Mouse (Mus musculus) cerebellum, adult 2 months (tissue): ENCODE data around the gene Tgtp1. TPM values are rescaled to one million over a fixed set of nuclear protein-coding genes. Genes with fewer than 3 reads are reported as not detected.
"Not testable (repeated sequence)": the region's sequence is repeated elsewhere in the genome, so short reads cannot be mapped to it uniquely, and the experiment has no call there.

Experiments used
- DNase-seq, 2 experiments: peaks; one replicate each; pipeline ENCODE4 v3.0.0; 2021
- H3K27ac ChIP-seq: fragments of 200-500 bp; 2 replicates; pipeline ENCODE4 v1.5.1; 2012; ENCODE audit warnings: low read length, control low read depth, inconsistent platforms; ENCODE audit not compliant: insufficient read depth
- H3K27me3 ChIP-seq: fragments of 200-500 bp; 2 replicates; pipeline ENCODE4 v1.6.1; 2012; ENCODE audit warnings: inconsistent platforms, mild to moderate bottlenecking, low read length, moderate library complexity; ENCODE audit not compliant: control insufficient read depth, insufficient read depth
- H3K4me1 ChIP-seq: fragments of 200-500 bp; 2 replicates; pipeline ENCODE4 v1.6.1; 2011; ENCODE audit warnings: low read length; ENCODE audit not compliant: control insufficient read depth, insufficient read depth
- H3K4me3 ChIP-seq: fragments of 200-500 bp; replicated peaks from 2 replicates; pipeline ENCODE3; 2011; ENCODE audit warnings: mild to moderate bottlenecking, low read depth, low read length, control low read depth; ENCODE audit not compliant: insufficient read depth
- WGBS: fragments of 180-500 bp; shearing (Covaris S2); methylation state at CpG from one replicate; pipeline ENCODE4 v1.1.7; 2018; 5-methylcytosine and 5-hydroxymethylcytosine counted together
- polyA plus RNA-seq: library from polyadenylated mRNA; depleted of rRNA; stranded (reverse); fragments of >200 nt; gene quantifications from 2 replicates; pipeline ENCODE4 v1.2.3, GENCODE M21; 2012; rRNA removed

Gene Tgtp1
- polyA plus RNA-seq, 1 experiment: 1.2 TPM

GRCm38 (mm10) chr11:48978240-48978939 lies 15.6 kb downstream of the Tgtp1 start, which contains the start of gene Olfr56:
TSS of gene Olfr56 (plus strand) at chr11:48978889.
- DNase-seq, H3K27ac ChIP-seq, H3K4me1 ChIP-seq, H3K4me3 ChIP-seq, H3K27me3 ChIP-seq: not testable (repeated sequence)
- no CpG with 5 or more reads among the region's 1 CpGs for WGBS

DNA sequence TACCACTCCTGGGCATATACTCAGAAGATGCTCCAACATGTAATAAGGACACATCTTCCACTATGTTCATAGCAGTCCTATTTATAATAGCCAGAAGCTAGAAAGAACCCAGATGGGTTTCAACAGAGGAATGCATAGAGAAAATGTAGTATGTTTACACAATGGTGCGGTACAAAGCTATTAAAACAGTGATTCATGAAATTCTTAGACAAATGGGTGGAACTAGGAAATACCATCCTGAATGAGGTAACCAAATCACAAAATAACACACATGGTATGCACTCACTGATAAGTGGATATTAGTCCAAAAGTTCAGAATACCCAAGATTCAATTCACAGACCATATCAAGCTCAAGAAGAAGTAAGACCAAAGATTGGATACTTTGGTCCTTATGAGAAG lies 19.3 kb downstream of the Tgtp1 start:
- H3K27me3 ChIP-seq, H3K4me3 ChIP-seq, DNase-seq, H3K27ac ChIP-seq, H3K4me1 ChIP-seq: not testable (repeated sequence)
- no CpG with 5 or more reads among the region's 1 CpGs for WGBS

GRCm38 (mm10) chr11:48946090-48946489 lies 47.9 kb downstream of the Tgtp1 start, which contains the start of gene Psme2b:
TSS of gene Psme2b (minus strand) at chr11:48946190.
- H3K4me1 ChIP-seq, DNase-seq, H3K27ac ChIP-seq, H3K4me3 ChIP-seq, H3K27me3 ChIP-seq: not testable (repeated sequence)
- WGBS: 91% methylated on average over 6 of the region's 6 CpGs

GRCm38 (mm10) chr11:48939286-48939685 lies 54.7 kb downstream of the Tgtp1 start:
- not testable (repeated sequence) for H3K27ac ChIP-seq, H3K27me3 ChIP-seq, DNase-seq, H3K4me3 ChIP-seq, H3K4me1 ChIP-seq

Other genes starting within 250 kb of the Tgtp1 start
- 426 and 432 TPM in 2 replicates for gene Rack1, start 193.8 kb downstream of the Tgtp1 start, polyA plus RNA-seq
- gene Trim41, start 176.8 kb downstream of the Tgtp1 start, polyA plus RNA-seq: 42.3 and 45.0 TPM in 2 replicates
- gene Trim7, start 168.0 kb downstream of the Tgtp1 start, polyA plus RNA-seq: 4.2 and 4.7 TPM in 2 replicates
- gene Gm12184, start 167.5 kb downstream of the Tgtp1 start, polyA plus RNA-seq: 30.1 and 34.0 TPM in 2 replicates
- gene Irgm1, start 122.5 kb downstream of the Tgtp1 start, polyA plus RNA-seq: 6.5 and 7.1 TPM in 2 replicates
- 0.06 and 0.08 TPM in 2 replicates for gene Gm5431, start 92.0 kb downstream of the Tgtp1 start, polyA plus RNA-seq
- gene Psme2b, start 48.0 kb downstream of the Tgtp1 start, polyA plus RNA-seq: 1.0 and 1.5 TPM in 2 replicates
- 0.03 and 0.08 TPM in 2 replicates for gene Olfr56, start 15.3 kb downstream of the Tgtp1 start, polyA plus RNA-seq
- 0.38 and 0.59 TPM in 2 replicates for gene 9930111J21Rik1, start 14.8 kb downstream of the Tgtp1 start, polyA plus RNA-seq
- 0.05 and 0.10 TPM in 2 replicates for gene Gm12185, start 1.9 kb downstream of the Tgtp1 start, polyA plus RNA-seq
- gene 9930111J21Rik2, start 57.1 kb upstream of the Tgtp1 start, polyA plus RNA-seq: 0.88 and 1.00 TPM in 2 replicates
- 1.4 and 2.3 TPM in 2 replicates for gene Tgtp2, start 70.0 kb upstream of the Tgtp1 start, polyA plus RNA-seq
- gene Ifi47, start 82.4 kb upstream of the Tgtp1 start, polyA plus RNA-seq: 1.6 TPM in 2 replicates
- gene Olfr1396, start 120.7 kb upstream of the Tgtp1 start, polyA plus RNA-seq: not detected in 2 replicates
- 0.11 TPM in 1 of 2 replicates, not detected in the other for gene Olfr1395, start 148.1 kb upstream of the Tgtp1 start, polyA plus RNA-seq
- not detected in 2 replicates for gene Olfr1394, start 160.2 kb upstream of the Tgtp1 start, polyA plus RNA-seq
- 0.11 TPM in 1 of 2 replicates, not detected in the other for gene Btnl9, start 193.0 kb upstream of the Tgtp1 start, polyA plus RNA-seq
- gene Zfp62, start 209.1 kb upstream of the Tgtp1 start, polyA plus RNA-seq: 22.6 and 24.6 TPM in 2 replicates